Mouse (Mus musculus) layer of hippocampus, adult 2 months (tissue): ENCODE results near the gene Poglut1. TPM values are rescaled to one million over a fixed set of nuclear protein-coding genes. Genes with fewer than 3 reads are reported as not detected.
A peak's percentile ranks its signal among the peaks of the same experiment; 100 is the strongest.

Source experiments
- DNase-seq, 2 experiments: peaks; one replicate each; pipeline ENCODE4 v3.0.0; 2022; ENCODE audit warnings: low spot score in 2 of 2
- H3K27ac ChIP-seq: fragments of 200-600 bp; 2 replicates; pipeline ENCODE4 v1.8.1; 2022
- H3K4me3 ChIP-seq: fragments of 200-600 bp; 2 replicates; pipeline ENCODE4 v1.8.1; 2022; ENCODE audit warnings: mild to moderate bottlenecking
- CTCF ChIP-seq: fragments of 200-600 bp; conservative IDR thresholded peaks from 2 replicates; pipeline ENCODE4 v1.8.1; 2022; ENCODE audit warnings: antibody characterized with exemption, mild to moderate bottlenecking, moderate library complexity
- total RNA-seq, 2 experiments: library from RNA; stranded (reverse); gene quantifications; 2 replicates each; pipeline ENCODE4 v1.2.3; 2021

Gene Poglut1
- total RNA-seq, 2 experiments from 2014 or later, result 49.3 to 52.3 TPM

DNA sequence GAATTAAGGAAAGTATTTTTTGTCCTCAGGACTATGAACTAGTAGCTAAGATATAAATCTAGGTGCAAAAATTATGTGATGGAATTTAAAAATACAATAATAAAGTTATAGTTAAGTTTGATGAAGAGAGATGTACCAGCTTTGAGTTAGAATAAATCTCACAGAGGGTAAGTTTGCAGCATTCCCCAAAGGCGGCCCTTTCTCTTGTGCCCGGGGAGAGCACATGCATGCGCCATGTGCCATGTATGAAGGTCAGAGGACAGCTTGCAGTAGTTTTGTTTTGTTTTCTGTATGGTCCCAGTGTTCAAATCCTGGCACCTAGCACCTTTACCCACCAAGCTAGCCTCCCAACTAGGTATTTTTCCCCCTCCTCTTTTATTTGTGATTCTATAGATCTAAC is 21.4 kb upstream of the Poglut1 start:
- Histone ChIP-seq H3K27ac (no peak overlapping the region), H3K4me3 (no peak overlapping the region)
- no peak for TF ChIP-seq CTCF
- DNase-seq, result no peak

DNA sequence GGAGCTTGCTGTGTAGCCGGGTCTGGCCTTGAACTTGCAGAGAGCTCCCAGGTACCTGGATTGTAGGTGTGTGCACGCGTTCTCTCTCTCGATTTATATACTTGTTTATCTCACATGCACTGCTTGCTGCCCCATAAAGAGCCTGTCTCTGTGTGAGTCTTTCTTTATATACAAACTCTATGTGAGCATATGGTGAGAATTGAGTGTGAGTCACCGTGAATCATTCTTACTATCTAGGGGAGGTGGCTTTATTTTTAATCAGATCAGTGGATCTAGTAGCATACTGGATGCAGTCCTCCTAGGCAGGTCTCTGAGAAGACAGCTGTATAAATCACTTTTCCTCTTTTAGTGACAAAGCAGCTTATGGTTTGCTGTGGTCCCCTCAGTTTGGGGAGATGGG is 18.1 kb upstream of the Poglut1 start:
- TF ChIP-seq CTCF, result no peak
- Histone ChIP-seq H3K4me3 (no peak overlapping the region), H3K27ac (no peak overlapping the region)
- DNase-seq, result peak in 1 of 2 experiments; percentile 20

DNA sequence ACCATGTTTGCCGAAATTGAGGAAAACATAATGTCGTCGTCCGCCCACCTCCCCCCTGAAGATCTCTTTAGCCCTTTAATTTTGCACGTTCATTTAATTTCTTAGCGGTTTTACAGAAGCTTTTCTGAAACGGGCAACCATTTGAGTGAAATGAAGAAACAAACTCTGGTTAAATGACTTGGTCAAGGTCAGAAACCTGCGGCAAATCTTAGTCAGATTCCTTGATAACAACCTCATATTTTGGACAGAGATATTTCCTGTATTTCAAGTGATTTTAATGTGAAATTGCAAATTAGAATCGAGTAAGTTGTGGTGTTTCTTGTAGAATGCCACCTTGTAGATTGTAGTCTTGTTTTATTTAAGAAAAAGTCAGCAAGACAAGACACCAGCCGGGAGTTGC is 13.5 kb upstream of the Poglut1 start:
- TF ChIP-seq CTCF, result no peak
- H3K4me3 ChIP-seq, result peak overlapping the region; percentile 91

DNA sequence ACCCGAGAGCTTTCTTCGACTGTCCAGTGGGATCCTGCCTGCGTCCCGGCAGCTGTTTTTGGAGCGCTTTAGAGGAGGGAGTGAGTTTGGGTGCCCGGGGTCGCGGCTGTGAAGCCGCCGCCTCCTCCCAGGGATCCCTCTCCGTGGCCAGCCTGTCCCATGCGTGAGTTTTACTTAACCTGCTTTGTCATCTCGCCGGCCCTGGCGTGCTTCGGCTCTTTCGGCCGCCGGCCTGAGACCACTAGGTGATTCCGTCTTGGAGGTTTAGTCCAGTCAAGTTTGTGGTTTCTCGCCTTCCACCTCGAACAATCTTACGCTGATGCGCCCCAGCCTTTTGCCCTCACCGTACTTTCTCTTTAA is 12.9 kb upstream of the Poglut1 start:
- no peak for TF ChIP-seq CTCF
- peak overlapping the region; percentile 94 for H3K27ac ChIP-seq

More for the DNA sequence above, 13.5 kb upstream of the Poglut1 start:
- H3K27ac ChIP-seq, result no peak overlapping the region
- no peak for DNase-seq

DNA sequence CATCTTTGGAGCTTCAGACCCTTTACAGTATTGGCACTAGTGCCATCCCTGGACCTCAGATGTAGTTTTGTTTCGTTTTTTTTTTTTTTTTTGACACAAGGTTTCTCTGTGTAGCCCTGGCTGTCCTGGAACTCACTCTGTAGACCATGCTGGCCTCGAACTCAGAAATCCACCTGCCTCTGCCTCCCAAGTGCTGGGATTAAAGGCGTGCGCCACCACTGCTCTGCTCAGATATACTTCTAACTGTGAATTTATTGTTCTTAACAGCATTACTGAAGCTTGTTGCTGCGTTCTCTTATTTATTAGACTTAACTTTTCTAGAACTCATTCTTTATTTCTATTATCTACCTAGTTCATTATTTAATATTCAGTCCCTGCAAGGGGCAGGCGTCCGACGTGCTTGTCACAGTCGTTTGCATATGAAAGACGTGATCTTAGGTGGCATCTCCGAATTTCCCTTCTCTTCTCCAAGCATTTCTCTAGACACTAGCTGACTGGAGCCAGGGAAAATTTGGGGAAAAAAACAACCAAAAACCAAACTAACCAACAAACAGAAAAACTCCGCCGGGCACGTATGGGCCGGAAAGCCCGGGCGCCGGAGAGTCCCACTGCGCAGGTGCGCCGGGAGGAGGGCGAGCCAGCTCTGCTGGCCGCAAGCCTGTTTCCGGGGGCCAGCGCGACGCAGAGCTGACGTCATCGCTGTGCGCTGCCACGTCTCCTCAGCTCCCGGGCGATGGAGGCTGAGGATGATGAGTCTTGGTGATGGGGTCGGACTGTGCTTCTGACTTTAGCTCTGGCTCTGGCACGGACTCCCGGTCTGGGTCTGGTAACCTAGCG is 12.3 kb upstream of the Poglut1 start:
- H3K4me3 ChIP-seq, result peak overlapping the region; percentile 91
- H3K27ac ChIP-seq, result peak overlapping the region; percentile 94
- peak; percentile 94 to 98 for DNase-seq
- TF ChIP-seq CTCF, result no peak

More for the DNA sequence above, 12.9 kb upstream of the Poglut1 start:
- DNase-seq, result no peak
- H3K4me3 ChIP-seq, result peak overlapping the region; percentile 91

- Histone ChIP-seq H3K27ac (no peak within 1 kb of the TSS), H3K4me3 (no peak within 1 kb of the TSS)
- TF ChIP-seq CTCF, result no peak
- DNase-seq, result no peak
These were observed 8.2 kb upstream of the Poglut1 start, which contains the start of gene Tmem39a for GRCm38 (mm10) chr16:38558221-38558748. Gene Tmem39a, plus strand, starts transcription at chr16:38558698.

DNA sequence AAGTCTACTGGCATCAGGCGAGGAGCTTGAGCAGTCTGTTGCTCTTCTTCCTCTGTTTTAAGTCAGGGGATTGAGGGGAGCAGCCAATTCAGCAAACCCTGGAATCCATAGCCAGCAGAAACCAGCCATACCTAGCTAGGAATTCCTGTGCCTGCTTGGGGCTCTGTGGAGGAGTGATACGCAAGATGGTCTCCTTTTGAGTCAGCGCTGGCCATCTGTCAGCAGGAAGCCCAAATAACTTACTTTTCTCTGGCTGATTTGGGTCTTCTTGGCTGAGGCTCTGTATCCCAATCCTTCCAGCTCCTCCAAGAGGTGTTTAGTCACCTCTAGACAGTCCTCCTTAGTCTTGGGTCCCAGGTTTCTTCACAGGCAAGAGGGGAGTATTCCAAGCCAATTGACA is 5.9 kb upstream of the Poglut1 start:
- TF ChIP-seq CTCF, result no peak
- Histone ChIP-seq H3K4me3 (no peak overlapping the region), H3K27ac (no peak overlapping the region)
- peak in 1 of 2 experiments; percentile 39 for DNase-seq

DNA sequence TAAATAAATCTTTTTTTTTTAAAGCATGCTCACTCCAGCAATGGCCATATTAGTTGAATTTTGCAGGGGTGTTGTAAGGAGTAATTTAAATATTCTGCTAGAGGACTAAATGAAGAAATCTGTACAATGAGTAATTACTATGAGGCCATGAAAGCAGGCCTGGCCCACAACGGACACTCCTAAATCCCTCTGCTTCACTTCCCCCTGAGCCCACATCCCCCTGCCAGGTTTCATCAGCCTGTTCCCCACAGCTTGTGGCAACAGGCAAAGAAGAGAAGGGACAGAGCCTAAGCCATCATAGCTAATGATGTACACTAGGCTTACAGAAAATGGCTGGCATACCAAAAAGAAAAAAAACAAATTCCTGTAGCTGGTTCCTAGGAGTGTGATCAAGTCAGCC is 2.1 kb downstream of the Poglut1 start:
- H3K4me3 ChIP-seq, result no peak overlapping the region
- no peak for TF ChIP-seq CTCF
- no peak for DNase-seq
- no peak overlapping the region for H3K27ac ChIP-seq

GRCm38 (mm10) chr16:38538716-38539380 is 11.2 kb downstream of the Poglut1 start:
- no peak overlapping the region for H3K27ac ChIP-seq
- no peak for TF ChIP-seq CTCF
- DNase-seq, result no peak

DNA sequence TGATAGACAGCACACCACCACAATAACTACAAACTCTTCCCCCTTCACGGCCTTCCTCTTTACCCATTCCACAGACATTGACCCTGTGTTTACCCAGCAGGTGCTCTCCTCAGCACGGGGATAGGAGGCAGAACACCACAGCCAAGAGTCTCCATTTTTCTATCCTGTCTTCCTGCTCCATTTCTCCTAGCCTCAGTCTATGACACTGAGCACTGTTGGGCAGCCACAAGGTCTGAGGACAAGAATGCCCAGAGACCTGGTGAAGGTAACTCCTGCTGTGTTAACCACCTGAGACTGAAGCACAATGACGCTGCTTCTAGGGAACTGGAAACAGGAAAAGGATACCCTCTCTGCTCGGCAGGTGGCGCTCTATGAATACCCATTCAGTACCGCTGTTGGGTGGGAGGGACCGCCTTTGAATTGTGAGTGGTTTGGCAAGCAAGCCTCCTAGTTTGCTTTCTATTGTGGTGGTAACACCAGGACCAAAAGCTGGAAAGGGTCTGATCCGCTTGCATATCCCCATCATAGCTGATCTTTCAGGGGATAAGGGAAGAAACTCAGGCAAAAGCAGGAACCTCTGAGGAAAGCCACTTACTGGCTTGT is 13.4 kb downstream of the Poglut1 start:
- TF ChIP-seq CTCF, result peak; percentile 94
- H3K4me3 ChIP-seq, result no peak overlapping the region
- peak; percentile 81 to 85 for DNase-seq
- H3K27ac ChIP-seq, result no peak overlapping the region

More at GRCm38 (mm10) chr16:38538716-38539380, 11.2 kb downstream of the Poglut1 start:
- no peak overlapping the region for H3K4me3 ChIP-seq

DNA sequence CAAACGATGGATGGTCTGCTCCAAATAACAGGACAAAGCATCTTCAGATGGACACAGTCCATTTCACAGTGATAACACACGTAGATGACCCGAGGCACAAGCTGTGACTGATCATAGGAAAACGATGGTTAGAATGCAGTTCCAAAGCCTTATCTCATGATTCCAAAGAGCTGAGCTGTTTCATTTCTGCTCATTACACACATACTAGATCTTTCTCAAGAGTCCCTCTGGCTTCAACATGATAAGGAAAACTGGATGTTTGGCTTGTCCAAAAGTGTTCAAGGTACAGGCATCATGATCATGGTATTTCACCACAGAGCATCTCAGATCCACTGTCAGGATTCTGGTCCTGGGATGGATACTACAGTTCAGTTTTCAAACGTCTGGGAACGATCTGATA is 23.8 kb downstream of the Poglut1 start:
- no peak for DNase-seq
- H3K4me3 ChIP-seq, result no peak overlapping the region
- no peak for TF ChIP-seq CTCF
- H3K27ac ChIP-seq, result no peak overlapping the region

DNA sequence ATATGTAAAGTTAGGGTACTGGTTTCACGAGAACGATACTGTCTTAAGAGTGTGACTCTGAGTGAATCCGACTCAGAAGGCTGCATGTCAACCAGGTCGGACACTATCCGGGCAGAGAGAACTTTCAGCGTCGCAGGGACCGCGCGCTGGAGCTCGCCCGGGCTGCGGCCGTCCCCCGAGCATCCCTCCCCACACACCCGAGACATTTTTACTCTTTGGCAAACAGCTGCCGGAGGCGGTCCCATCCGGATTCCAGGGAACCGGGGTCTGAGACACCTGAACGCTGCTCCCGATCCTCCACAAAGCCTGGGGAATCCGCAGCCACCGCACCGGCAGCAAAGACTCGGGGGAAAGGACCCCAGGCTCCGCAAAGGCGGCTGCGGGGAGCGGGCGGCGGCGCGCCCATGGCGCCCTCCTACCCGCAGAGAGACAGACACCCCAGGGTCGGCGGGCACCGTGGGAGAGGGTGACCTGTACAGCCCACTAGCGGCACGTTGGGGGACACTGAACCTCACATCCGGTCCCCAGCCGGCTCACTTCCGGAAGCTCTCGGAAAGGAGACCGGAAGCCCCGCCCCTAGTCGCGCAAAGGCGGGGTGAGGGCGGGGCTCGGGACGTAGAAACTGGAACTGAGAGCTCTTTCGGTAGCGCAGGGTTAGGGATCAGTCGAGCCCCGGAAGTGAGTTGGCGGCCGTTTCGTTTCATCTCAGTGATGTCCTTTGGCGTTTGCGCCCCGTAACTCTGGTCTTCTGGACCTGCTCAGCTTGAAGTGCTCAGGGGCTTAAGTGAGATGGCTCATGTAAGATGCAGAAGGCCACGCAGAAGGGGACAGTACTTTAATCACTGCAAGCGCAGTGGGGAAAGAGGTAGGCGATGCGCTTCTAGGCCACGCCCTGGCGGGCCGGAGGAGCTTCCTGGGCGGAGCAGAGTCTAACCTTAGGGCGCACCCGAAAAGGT is 27.7 kb downstream of the Poglut1 start, which contains the start of gene Timmdc1:
Gene Timmdc1 (minus strand): TSS at position 535 of the 956 bp plus-strand sequence.
- peak; percentile 96 to 97 for DNase-seq
- H3K27ac ChIP-seq, result peak within 1 kb of the TSS; percentile 98
- H3K4me3 ChIP-seq, result peak within 1 kb of the TSS; percentile 99
- peak; percentile 51 for TF ChIP-seq CTCF
